Mouse (Mus musculus) brain, embryonic 14.5 days (tissue): Measurements from ENCODE around the gene Azgp1. TPM values are rescaled to one million over a fixed set of nuclear protein-coding genes. Genes with fewer than 3 reads are reported as not detected.
"Not testable (repeated sequence)": the region's sequence is repeated elsewhere in the genome, so short reads cannot be mapped to it uniquely, and the experiment has no call there.

Source experiments
- DNase-seq: peaks from one replicate; pipeline ENCODE4 v3.0.0-alpha.2; 2011; ENCODE audit warnings: low read depth
- CTCF ChIP-seq: fragments of 200-500 bp; IDR thresholded peaks from 2 replicates; pipeline ENCODE4 v1.5.1; 2012; ENCODE audit warnings: inconsistent platforms, mild to moderate bottlenecking, moderate library complexity, borderline replicate concordance; ENCODE audit not compliant: insufficient read depth, insufficient read length; ENCODE audit errors: extremely low read depth
- POLR2A ChIP-seq: fragments of 200-500 bp; IDR thresholded peaks from 2 replicates; pipeline ENCODE4 v1.6.1; 2012; ENCODE audit warnings: mild to moderate bottlenecking, inconsistent platforms, borderline replicate concordance; ENCODE audit not compliant: poor library complexity, insufficient read depth, insufficient read length, severe bottlenecking; ENCODE audit errors: extremely low read depth
- polyA plus RNA-seq: library from polyadenylated mRNA; depleted of rRNA; stranded (reverse); fragments of >200 nt; gene quantifications from 2 replicates; pipeline ENCODE4 v1.2.3, GENCODE M21; 2012; rRNA removed

Azgp1 gene
- polyA plus RNA-seq: 0.08 TPM in 1 of 2 replicates, not detected in the other

DNA sequence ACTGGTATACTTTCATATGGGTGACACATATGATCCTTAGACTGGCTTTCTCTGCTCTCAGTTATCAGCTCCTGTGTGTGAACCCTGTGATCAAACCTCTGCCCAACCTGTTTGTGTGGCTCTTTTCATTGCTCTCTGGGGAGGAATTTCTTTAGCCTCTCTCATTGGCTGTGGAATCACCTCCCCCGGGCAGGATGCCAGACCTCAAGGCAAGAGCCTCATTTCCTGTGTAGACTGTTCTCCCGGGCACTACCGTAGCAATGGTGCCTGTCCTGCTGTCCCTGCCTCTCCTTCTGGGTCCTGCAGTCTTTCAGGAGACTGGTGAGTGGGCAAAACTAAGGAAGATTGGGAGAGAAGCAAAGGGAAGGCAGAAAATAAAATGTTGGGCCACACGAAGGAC, at the start of gene Azgp1:
Azgp1 (plus strand) TSS at position 221 of the 400 bp plus-strand sequence.
- TF ChIP-seq POLR2A (no peak), CTCF (no peak)

DNA sequence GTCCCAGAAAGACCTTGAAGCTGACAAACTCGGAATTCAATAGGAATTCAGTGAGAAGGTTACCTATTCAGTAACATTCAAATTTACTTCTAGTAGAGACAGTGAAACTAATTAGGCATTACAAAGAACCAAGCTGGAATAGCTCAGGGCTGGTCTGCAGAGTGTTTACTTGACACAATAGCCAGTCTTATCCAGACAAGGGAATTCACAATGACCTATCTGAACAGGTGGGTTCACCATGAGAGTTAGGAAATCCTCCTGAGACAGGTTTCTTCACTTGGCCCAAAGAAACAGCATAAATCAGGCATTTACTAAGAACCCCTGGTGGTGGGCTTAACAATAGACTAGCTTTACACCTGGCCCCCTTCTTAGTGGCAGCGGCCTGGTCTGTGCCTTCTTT, 47.4 kb upstream of the Azgp1 start:
- not testable (repeated sequence) for DNase-seq

More for the DNA sequence above, at the start of gene Azgp1:
- DNase-seq: peak; percentile 0

DNA sequence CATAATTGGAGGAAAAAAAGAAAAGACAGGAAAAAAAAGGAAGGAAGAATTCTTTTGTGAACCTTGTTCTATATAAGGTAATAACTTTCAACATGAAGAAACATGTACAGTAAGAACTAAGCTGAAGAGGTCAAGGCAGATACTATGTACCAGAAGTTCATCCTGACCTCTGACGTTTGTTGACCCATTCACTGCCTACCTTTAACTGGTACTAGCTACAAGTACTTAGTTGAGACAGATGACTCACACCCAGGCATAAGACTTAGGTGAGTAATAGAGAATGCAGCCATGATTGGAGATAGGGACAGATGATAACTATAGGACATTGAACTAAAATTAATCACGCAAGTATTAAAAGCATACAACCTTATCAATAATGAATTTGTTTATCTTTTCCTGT, 44.8 kb upstream of the Azgp1 start:
- TF ChIP-seq POLR2A (no peak), CTCF (no peak)
- DNase-seq: no peak

DNA sequence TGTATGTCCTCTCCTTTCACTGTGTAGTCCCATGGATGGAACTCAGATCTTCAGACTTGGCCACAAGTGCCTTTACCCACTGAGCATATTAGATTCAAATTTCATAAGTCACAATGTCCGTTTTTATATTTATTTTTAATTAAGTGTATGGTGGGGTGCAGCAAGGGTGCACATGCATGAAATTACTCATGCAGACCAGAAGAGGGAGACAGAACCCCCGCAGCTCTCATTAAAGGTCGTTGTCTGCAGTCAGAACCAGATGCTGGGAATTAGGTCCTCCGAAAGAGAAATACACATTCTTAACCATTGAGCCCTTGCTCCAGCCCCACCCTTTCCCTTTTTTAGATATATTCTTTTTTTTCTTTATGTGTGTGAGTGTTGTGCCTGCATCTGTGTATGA, 44.1 kb upstream of the Azgp1 start:
- DNase-seq: no peak
- TF ChIP-seq POLR2A (no peak), CTCF (peak; percentile 13; the same call in 1 of the 2 replicates)

DNA sequence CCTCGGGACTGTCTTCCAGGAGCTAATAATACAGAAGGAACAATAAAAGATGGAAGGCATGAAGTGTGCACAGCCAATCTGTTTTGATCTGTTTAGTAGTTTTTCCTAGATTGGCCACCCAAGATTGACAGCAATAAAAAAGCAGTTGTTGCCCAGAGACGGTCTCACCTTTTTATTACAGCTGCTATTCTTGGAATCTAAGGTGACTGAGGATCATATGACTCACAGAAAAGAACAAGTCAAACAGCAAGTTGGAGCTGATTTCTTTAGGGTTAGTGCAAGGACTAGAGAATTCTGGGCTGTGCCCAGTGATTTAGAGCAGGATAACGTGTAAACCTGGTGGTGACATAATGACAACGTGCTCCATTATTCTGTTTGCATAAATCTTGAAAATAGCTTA, 40.4 kb upstream of the Azgp1 start:
- no peak for TF ChIP-seq POLR2A
- TF ChIP-seq CTCF: no peak

DNA sequence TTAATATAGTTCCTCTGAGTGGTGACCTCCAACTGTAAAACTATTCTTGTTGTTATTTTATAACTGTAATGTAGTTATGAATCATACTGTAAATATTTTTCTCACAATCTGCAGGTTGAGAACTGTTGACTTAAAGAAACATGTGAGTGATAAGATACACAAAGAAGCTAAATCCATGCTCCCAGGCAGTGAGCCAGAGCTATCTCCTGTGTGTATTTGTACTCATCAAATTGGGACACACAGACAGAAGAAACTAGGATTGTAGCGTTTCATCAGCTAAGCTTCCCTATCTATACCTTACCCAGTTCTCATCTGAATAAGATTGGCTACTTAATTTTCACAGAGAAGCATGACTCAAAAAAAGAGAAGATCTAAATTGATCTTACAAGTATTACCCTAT, 38.2 kb upstream of the Azgp1 start:
- TF ChIP-seq CTCF (no peak), POLR2A (no peak)
- no peak for DNase-seq

More for the DNA sequence above, 40.4 kb upstream of the Azgp1 start:
- no peak for DNase-seq

DNA sequence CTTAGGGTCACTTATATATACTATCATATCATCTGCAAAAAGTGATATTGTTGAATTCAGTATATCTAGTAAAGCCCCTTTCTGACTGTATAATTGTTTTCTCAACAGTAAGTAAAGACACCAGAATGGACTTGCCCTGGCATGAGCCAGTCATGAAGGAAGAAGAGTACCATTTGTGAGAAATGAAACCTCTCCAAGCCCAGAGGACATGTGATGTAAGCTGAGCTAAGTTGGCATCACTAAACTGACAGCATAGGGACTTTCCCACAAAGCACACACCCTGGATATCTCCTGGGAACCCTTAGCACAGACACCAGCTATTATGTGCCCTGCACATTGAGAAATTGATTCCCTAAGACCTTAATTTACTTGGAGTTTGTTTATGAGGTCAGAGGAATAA, 34.0 kb upstream of the Azgp1 start:
- no peak for DNase-seq
- TF ChIP-seq CTCF (no peak), POLR2A (no peak)

DNA sequence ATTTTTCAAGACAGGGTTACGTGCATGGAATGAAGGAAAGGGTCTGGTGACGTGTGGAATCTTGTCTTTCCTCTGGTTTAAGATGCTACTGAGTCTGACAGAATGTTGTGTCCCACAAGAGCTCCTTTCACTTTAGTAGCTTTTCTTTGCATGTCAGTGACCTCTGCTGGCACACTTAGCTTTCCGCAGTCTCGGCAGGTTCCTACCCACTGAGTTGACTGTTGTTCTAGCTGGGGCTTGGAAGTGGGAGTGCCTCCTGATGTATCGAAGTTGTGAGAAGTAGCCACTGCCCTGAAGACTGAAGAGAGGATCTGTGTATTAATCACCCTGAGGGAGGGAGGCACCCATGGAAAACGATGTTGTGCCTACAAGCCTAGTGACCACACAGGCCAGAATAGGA, 30.1 kb upstream of the Azgp1 start:
- DNase-seq: no peak
- TF ChIP-seq CTCF (no peak), POLR2A (no peak)

DNA sequence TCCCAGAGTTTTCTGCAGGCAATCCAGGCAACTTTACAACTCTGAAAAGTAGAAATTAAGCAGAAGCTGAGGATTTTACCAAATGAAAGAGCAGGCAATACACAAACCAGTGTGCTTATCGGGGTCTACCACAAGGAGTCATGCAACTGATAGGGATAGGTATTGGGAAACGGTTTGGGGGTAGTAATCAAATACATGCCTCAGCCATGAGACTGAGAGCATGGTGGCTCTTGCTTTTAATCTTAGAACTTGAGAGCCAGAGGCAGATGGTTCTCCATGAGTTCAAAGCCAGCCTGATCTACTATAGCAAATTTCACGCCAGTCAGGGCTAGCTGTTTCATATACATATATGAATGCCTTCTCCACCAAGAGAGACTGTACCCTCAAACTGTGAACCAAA, 24.9 kb upstream of the Azgp1 start:
- TF ChIP-seq POLR2A (no peak), CTCF (no peak)

DNA sequence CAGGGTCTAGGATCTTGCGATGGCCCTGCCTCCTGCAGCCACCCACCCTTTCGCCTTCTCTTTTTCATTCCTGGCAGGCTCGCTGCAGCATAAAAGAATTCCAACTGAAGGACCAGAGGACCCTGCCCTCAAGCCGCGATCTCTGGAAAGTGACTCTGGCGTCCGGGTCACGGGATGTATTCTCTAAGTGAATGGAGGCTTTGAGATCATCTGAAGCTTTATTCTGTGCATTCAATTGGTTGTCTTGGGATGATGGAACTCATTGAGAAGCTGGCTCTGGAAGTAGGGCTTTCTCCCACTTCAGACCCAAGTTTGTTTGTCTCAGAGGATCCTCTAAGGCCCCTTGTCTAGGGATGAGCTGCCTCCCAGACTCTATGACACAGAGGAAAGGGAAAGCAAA, 18.4 kb upstream of the Azgp1 start, which contains the start of gene Gjc3:
Gjc3 (minus strand) TSS at position 154 of the 400 bp plus-strand sequence.
- no peak for TF ChIP-seq CTCF
- no peak for TF ChIP-seq POLR2A
- peak; percentile 0 for DNase-seq

More for the DNA sequence above, 24.9 kb upstream of the Azgp1 start:
- DNase-seq: no peak

DNA sequence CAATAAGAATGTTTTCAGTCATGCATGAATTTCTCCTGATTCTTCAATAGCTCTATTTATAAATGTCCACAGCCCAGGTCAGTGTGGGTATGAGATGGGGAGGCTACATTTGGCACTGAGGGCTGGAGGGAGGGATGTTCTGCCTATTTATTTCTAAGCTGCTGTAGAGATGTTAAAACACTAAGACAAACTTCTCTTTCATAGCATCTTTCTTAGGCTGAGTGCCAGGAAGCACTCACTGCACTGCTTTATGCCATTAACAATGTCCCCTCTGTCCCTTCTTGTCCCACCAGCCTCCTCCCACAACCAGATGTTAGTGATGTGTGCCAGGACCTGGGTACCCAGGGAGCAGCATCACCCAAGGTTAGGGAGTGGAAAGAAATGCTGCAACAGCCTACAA, 14.8 kb upstream of the Azgp1 start:
- TF ChIP-seq CTCF (no peak), POLR2A (no peak)
- DNase-seq: peak; percentile 35

DNA sequence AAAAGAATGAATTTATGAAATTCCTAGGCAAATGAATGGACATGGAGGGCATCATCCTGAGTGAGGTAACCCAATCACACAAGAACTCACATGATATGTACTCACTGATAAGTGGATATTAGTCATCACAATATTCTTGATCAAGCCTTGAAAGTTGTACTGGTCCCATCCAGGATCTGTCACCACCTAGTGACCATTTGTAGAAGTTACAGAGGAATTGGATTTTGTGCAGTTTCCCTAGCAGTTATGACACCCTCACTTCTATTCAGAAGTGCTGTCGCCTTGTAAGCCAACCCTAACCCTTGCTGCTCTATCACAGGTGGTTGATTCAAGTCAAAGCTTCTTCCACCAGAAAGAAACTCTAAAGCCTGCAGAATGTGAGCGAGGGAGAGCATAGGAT, 8.2 kb upstream of the Azgp1 start:
- no peak for TF ChIP-seq CTCF
- TF ChIP-seq POLR2A: no peak
- DNase-seq: no peak

DNA sequence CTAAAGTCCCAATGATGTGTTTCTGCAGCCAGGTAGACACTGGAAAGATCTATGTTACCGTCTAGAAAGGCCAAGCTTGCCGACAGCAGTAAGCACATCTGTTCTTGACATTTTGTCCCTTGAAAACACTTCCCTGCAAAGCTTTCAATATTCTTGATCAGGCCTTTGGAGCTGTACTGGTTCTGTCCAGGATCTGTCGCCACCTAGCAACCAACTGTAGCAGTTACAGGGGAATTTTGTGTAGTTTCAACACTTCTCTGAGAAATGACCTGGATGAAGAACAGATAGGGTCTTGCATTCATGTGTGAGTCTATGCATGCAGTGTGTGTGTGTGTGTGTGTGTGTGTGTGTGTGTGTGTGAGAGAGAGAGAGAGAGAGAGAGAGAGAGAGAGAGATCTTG, 7.6 kb upstream of the Azgp1 start:
- TF ChIP-seq CTCF (peak; percentile 34; the same call in 1 of the 2 replicates), POLR2A (no peak)
- DNase-seq: peak; percentile 18
